Mouse (Mus musculus) large intestine, adult 2 months (tissue): ENCODE results near the gene Slc2a3. TPM values are rescaled to one million over a fixed set of nuclear protein-coding genes. Genes with fewer than 3 reads are reported as not detected.
A peak's percentile ranks its signal among the peaks of the same experiment; 100 is the strongest.
"Not testable (repeated sequence)": the region's sequence is repeated elsewhere in the genome, so short reads cannot be mapped to it uniquely, and the experiment has no call there.

Experiments used
- DNase-seq: peaks from one replicate; pipeline ENCODE4 v3.0.0-alpha.2; 2012; ENCODE audit warnings: low read depth, low spot score
- WGBS: fragments of 180-500 bp; shearing (Covaris S2); methylation state at CpG from one replicate; pipeline ENCODE4 v1.1.7; 2018; 5-methylcytosine and 5-hydroxymethylcytosine counted together
- polyA plus RNA-seq: library from polyadenylated mRNA; depleted of rRNA; stranded (reverse); fragments of >200 nt; gene quantifications from 2 replicates; pipeline ENCODE4 v1.2.3, GENCODE M21; 2012

Gene Slc2a3
- polyA plus RNA-seq, 1 experiment, result 2.1 TPM

- peak; percentile 99 for DNase-seq
- WGBS, result under 1% methylated on average over 29 of the region's 30 CpGs
Observed at GRCm38 (mm10) chr6:122810615-122811279, 9.3 kb upstream of the Slc2a3 start.

DNA sequence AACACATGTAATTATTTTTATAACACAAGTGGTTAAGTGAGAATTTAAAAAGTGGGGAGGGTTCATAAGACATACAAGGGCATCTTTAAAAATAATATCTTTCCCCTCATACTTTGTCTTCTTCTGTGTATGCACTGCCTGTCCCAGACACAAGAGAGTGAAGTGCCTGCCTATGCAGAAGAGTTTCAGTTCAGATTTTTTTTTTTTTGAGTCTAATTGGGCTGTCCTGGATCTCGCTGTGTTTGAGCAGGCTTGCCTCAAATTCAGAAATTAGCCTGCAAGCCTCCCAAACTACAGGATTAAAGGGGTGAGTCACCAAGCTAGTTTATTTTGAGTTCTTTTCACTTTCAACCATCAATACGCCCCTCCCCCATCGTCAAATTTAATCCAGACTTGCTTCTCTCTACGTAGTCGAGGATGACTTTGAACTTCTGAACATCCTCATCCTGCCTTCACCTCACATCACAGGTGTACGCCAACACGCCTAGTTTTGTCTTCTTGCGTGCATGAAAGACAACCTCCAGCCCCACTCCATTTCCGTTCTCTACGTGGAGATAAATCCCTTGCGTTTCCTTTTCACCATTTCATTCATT lies 8.7 kb upstream of the Slc2a3 start:
- 1% methylated on average over 11 of the region's 11 CpGs for WGBS
- no peak for DNase-seq

DNA sequence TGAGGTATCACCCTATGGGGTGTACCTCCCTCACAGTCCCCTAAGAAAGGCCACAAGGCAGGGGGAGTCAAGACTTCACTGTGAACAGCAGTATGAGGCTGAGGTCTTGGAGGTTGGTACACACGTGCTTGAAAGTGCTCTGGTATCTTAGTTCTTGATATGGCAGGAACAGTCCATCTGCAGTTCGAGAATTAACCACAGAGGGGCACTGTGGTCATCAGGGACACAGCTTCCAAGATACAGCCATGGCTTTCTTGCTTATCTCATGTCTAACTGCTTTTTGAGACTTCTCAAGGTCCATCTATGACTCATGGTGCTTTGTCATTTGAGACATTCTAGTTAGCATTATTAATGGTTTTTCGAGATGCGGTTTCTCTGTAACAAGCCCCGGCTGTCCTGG lies 3.0 kb upstream of the Slc2a3 start:
- DNase-seq, result no peak
- 15% methylated on average over 5 of the region's 5 CpGs for WGBS

GRCm38 (mm10) chr6:122801801-122802514 lies 518 bp upstream of the Slc2a3 start:
- no peak for DNase-seq
- 6% methylated on average over 34 of the region's 34 CpGs for WGBS

GRCm38 (mm10) chr6:122800640-122801300 lies 670 bp downstream of the Slc2a3 start:
- DNase-seq, result no peak
- 39% methylated on average over 10 of the region's 10 CpGs for WGBS

GRCm38 (mm10) chr6:122795254-122795935 lies 6.0 kb downstream of the Slc2a3 start:
- DNase-seq, result no peak
- WGBS, result 60% methylated on average over 8 of the region's 8 CpGs

DNA sequence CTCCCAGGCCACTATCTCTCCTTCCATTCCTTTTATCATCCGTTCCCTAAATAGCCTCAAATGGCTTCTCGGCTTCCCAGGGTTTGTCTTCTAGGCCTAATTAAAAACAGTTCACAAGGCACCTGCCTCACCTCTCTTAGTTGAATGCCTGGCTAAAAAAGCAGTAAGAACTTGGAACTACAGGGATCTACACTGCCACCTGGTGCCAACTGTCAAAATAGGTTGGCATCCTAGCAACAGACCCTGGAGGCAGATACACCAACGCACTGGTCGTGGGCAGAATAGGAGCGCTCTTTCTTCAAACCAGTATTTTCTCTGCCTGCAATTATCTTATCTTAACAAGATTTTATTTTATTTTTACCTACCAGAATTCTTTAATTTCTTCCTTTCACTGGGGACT lies 15.2 kb downstream of the Slc2a3 start:
- 28% methylated on average over 5 of the region's 5 CpGs for WGBS
- no peak for DNase-seq

DNA sequence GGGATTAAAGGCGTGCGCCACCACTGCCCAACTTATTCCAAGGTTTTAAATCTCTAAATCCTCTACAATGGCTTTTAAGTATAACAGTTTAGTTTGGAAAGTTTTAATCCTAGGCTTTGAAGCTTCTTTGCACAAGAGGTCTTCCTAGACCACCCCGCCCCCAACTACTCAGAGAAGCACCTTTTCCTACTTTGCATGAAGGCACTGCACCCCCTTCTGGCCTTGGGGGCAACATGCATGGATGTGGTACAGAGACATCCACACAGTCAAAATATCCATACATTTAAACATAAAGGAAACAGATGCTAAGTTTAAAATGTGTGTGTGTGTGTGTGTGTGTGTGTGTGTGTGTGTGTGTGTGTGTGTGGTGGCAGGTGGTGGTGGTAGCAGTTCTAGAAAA lies 16.6 kb downstream of the Slc2a3 start:
- WGBS, result 95% methylated on average over 3 of the region's 3 CpGs
- no peak for DNase-seq

DNA sequence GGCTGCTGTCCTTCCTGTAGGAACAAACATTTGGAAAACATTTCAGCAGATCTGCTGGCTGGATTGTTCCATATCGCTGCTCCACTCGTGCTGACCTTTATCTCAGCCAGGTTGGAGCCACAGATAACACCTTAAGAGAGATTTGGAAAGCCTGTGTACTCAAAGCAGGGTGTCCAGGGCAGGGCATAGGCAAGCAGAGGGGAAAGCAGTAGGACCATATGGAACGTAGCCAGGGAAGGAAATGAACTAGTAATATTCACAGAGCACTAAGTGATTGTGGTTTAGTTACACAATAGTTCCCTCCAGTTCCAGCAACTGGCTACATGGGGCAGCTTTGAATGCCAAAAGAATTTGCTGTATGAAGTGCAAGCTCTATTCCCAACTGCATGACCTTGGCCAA lies 19.3 kb downstream of the Slc2a3 start:
- 26% methylated on average over 3 of the region's 3 CpGs for WGBS
- DNase-seq, result no peak

DNA sequence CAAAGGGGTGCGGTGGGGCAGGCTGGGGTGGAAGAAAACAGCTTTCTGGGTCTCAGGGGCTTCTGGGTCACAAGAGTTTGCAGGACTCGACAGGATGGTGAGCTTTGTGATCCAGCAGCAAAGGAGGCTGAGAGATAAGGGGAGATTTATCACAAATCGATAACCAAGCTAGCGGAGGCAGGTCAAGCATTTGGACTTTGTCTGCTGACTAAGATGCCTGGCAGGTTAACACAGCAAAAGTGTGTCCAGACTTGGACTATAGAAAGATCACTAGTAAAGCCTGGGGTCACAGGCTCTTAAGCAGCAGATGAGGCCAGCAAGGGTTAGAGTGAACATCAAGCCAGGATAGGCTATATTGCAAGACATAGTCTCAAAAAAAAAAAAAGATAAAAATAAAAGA lies 20.3 kb downstream of the Slc2a3 start:
- WGBS, result 42% methylated on average over 4 of the region's 4 CpGs
- DNase-seq, result no peak

DNA sequence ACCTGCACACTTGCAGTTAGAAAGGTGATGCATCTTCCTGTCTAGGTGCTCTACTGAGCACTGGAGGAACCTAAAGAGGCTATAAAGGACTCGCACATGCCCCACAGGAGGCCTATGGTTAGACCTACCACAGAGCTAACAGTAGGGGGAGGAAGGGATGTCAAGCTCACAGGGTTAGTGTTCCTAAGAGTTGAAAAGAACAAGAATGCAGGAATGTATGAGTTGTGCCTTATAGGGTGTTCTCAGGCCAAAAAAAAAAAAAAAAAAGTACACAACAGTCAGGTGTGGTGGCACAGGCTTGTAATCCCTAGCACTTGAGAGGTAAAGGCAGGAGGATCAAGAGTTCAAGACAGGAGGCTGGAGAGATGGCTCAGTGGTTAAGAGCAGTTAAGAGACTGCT lies 21.5 kb downstream of the Slc2a3 start:
- WGBS, result 48% methylated on average over 1 of the region's 1 CpGs
- DNase-seq, result no peak

DNA sequence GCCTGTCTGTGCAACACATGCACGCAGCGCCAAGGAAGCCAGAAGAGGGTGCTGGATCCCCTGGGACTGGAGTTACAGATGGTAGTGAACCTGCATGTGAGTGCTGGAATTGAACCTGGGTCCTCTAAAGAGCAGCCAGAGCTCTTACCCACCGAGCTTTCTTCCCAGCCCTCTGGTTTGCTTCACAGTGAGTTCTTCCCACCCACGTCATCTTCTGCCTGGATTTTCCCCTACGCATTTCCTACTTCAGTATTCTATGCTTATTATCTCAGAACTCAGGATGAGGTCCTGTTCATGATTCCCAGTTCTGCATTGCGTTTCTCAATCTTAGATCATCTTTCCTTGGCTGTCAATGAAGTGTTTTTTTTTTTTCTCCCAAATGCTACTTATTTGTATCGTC lies 25.4 kb downstream of the Slc2a3 start:
- whole genome bisulfite sequencing, result 85% methylated on average over 7 of the region's 7 CpGs
- no peak for DNase-seq

GRCm38 (mm10) chr6:122774345-122774744 lies 27.1 kb downstream of the Slc2a3 start:
- DNase-seq, result no peak
- 88% methylated on average over 1 of the region's 1 CpGs for WGBS

DNA sequence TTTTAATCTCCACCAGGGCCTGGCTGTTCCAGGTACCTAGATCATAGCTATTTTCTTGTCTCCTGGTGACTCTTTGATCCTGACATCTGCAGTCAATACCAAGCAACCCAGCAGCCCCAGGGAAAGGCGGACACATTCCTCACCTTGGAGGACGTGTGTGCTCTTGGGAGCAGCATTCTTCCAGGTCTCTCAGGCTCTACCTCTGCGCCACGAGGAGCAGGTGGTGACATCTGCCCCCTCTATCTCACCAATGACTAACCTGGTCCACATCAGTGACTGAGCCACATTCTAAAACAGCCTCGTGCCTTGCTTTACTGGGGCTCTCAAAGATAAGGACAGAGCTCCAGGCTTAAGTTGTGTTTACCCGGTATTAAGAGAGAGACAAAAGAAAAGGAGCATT lies 28.7 kb downstream of the Slc2a3 start:
- DNase-seq, result no peak
- whole genome bisulfite sequencing, result 29% methylated on average over 6 of the region's 6 CpGs

DNA sequence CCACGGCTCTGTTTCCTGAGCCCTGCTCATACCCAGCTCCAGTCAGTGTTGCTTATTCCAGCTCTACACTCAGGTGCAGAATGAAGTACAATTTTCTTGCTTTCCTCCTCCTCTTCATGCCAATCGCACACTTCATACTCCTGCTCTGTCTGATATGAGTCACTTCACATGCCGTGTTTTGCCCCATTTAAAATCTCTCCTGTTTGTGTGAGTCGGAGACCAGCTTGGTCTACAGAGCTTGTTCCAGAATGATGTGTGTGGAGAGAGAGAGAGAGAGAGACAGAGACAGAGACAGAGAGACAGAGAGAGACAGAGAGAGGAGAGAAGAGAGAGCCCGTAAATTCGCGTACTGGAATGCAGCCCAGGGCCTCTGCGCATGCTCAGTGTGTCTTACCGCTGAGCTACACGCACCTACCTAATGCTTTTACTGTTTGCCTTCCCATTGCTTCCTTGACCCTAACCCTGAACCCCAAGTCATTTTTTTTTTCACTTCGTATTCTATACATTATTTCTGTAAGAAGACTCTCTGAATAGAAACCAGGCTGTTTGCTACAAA lies 30.6 kb downstream of the Slc2a3 start:
- no peak for DNase-seq
- WGBS, result 71% methylated on average over 11 of the region's 11 CpGs

DNA sequence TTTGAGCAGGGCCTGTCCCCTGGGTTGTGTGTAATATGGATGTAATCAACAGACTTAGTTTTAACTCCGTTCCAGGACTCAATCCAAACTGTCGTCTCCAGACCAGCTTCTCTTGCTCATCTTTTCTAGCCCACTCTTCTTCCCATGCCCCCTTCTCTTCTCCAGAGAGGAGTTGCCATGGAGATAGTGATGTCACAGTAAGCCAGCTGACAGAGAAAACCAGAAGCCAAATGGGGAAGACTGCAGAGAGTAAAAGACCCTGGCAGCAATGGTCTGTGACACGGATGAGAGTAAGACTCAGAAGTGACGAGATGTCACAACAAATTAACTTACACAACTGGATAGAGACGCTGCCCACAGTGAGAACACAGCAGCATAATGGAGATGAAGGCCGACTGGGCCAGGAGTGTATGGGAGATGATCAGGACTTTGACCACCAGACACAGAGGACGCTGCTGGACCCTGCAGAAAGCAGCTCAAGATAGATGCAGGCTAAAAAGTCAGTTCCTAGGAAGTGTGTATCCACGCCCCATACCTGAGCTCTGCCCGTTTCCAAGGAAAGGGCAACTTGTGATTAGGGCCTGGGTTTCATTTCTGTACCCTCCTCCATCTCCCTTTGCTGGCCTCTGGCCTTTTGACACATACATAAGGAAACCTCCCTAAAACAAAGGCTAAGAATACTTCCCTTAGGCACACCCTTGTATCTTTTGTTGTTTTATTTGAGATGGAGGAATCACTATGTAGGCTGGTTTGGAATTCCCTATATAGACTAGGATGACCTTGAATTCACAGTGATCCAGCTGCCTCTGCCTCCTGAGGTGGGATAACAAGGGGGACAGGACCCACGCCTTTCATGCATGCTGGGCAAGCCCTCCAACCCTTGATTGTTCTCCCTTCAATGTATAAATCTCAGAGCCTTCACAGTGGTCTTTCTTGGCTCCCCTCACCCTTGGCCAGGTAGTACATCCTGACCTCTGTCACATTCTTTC lies 31.4 kb downstream of the Slc2a3 start:
- no peak for DNase-seq
- 65% methylated on average over 10 of the region's 10 CpGs for WGBS

GRCm38 (mm10) chr6:122768256-122768655 lies 33.2 kb downstream of the Slc2a3 start:
- no peak for DNase-seq
- WGBS, result 84% methylated on average over 5 of the region's 5 CpGs

- 65% methylated on average over 3 of the region's 3 CpGs for WGBS
- not testable (repeated sequence) for DNase-seq
Observed at GRCm38 (mm10) chr6:122767012-122767411, 34.4 kb downstream of the Slc2a3 start.
